9 mouse cellular contexts compared by ENCODE assay signal in the genomic region with DNA sequence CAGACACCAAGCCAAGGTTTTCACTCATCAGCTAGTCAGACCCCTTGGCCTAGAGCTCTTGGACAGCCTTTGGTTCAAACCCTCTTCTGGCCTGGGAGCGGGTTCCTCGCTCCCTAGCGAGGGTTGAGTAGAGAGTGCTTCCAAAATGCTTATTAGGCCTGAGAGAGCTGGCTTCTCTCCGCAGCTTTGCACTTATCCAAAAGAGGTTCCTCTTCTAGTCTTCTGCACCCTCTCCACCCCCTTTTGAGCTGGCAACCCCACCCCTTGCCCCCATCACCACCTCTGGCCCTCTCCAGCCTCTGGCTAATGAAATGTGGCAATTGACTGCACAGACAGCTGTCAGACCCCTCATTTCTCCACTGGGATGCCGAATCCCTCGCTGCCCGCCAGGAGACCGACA. TPM values are rescaled to one million over a fixed set of nuclear protein-coding genes. Genes with fewer than 3 reads are reported as not detected.
A peak's percentile ranks its signal among the peaks of the same experiment; 100 is the strongest.
DNase-seq lines count a peak whose midpoint lies in the region; ATAC-seq and TF ChIP-seq lines count a peak whose summit lies in the region.
"Had no signal": no experiment of that assay in that cellular context is flagged by ENCODE, and none has a peak within 500 bp of the region (broad histone marks: within the 10 kb centered on the region; RNA-seq: fewer than 3 reads in every experiment).

Dnajc22 (plus strand) TSS at position 301 of the 400 bp plus-strand sequence.

- TF ChIP-seq POLR2A in liver, adult 2 months (IDR thresholded peaks at IDR 0.05; ENCODE audit: extremely low read depth, insufficient read depth, low read length): no peak

- peak within 1 kb of the TSS; percentile 54 for H3K4me3 ChIP-seq in liver, adult 2 months (ENCODE audit: insufficient read depth, low read depth, low read length)
- peak within 1 kb of the TSS; percentile 60 for H3K4me3 ChIP-seq in forebrain, embryonic 10.5 days
- H3K4me3 ChIP-seq in limb, embryonic 11.5 days (ENCODE audit: low read depth, low read length): peak within 1 kb of the TSS; percentile 33
- H3K4me3 ChIP-seq in neural tube, embryonic 15.5 days (replicated peaks): peak within 1 kb of the TSS; percentile 47

- intact Hi-C loops in left cerebral cortex, postnatal 25 days (cut with DNase I): loop anchor here (10.0 kb wide), 1 partner anchor 208 kb away; no protein-coding TSS in a partner anchor

- no peaks in the 10 kb centered on the region for H3K79me2 ChIP-seq in liver, adult 2 months (ENCODE audit: control insufficient read depth, insufficient read depth, low read length)

- H3K4me2 ChIP-seq in limb, embryonic 11.5 days (ENCODE audit: low read depth, severe bottlenecking): peak within 1 kb of the TSS; percentile 75
- H3K4me2 ChIP-seq in neural tube, embryonic 15.5 days: peak within 1 kb of the TSS; percentile 92

- H3K36me3 ChIP-seq in liver, adult 2 months (ENCODE audit: control insufficient read depth, insufficient read depth, low read length): no peaks in the 10 kb centered on the region
- no peaks in the 10 kb centered on the region for H3K36me3 ChIP-seq in forebrain, embryonic 10.5 days (replicated peaks)
- H3K36me3 ChIP-seq in limb, embryonic 11.5 days (ENCODE audit: control insufficient read depth, insufficient read depth, low read length): no peaks in the 10 kb centered on the region
- H3K36me3 ChIP-seq in neural tube, embryonic 15.5 days: no peaks in the 10 kb centered on the region

- H3K9me3 ChIP-seq in forebrain, embryonic 10.5 days: no peaks in the 10 kb centered on the region
- H3K9me3 ChIP-seq in limb, embryonic 11.5 days (ENCODE audit: control insufficient read depth, low read length): no peaks in the 10 kb centered on the region
- no peaks in the 10 kb centered on the region for H3K9me3 ChIP-seq in neural tube, embryonic 15.5 days (replicated peaks)

- 89% methylated on average over 8 of the region's 8 CpGs for WGBS in liver, adult 2 months
- 7% methylated on average over 8 of the region's 8 CpGs for WGBS in forebrain, embryonic 10.5 days
- 10% methylated on average over 8 of the region's 8 CpGs for WGBS in limb, embryonic 11.5 days
- WGBS in neural tube, embryonic 15.5 days: 39% methylated on average over 8 of the region's 8 CpGs

- no peak for ATAC-seq in limb, embryonic 11.5 days (ENCODE audit: insufficient number of reproducible peaks, low FRiP score, low TSS enrichment, low read depth)
- no peak for ATAC-seq in neural tube, embryonic 15.5 days (ENCODE audit: low FRiP score)

- H3K27me3 ChIP-seq in liver, adult 2 months (ENCODE audit: control insufficient read depth, insufficient read depth, low read length): no peaks in the 10 kb centered on the region
- H3K27me3 ChIP-seq in forebrain, embryonic 10.5 days (ENCODE audit: poor library complexity, severe bottlenecking): peaks cover 98% of the 10 kb centered on the region
- peaks cover 98% of the 10 kb centered on the region for H3K27me3 ChIP-seq in limb, embryonic 11.5 days (ENCODE audit: control insufficient read depth, insufficient read depth, low read length)
- H3K27me3 ChIP-seq in neural tube, embryonic 15.5 days (replicated peaks): peaks cover 76% of the 10 kb centered on the region

- peak within 1 kb of the TSS; percentile 34 for H3K9ac ChIP-seq in liver, adult 2 months (ENCODE audit: low read depth, low read length)
- H3K9ac ChIP-seq in limb, embryonic 11.5 days (ENCODE audit: low read length): peak within 1 kb of the TSS; percentile 45; the same call in 1 of the 2 replicates
- peak within 1 kb of the TSS; percentile 61 for H3K9ac ChIP-seq in neural tube, embryonic 15.5 days (replicated peaks)

- no peak for DNase-seq in liver, adult 2 months (ENCODE audit: extremely low read depth, low read depth, low spot score)
- no peak for DNase-seq in liver
- DNase-seq in forebrain, embryonic 10.5 days (ENCODE audit: extremely low spot score, low spot score): peak; percentile 36
- no peak for DNase-seq in limb, embryonic 11.5 days (ENCODE audit: low spot score)
- no peak for DNase-seq in right cerebral cortex, adult 18-20 months
- DNase-seq in cerebellum, adult 11-12 months: no peak
- DNase-seq in left cerebral cortex, postnatal 25 days (ENCODE audit: low spot score in 2 of 2): no peak
- DNase-seq: adrenal gland, postnatal 25 days had no signal

- TF ChIP-seq CTCF in liver, adult 2 months (IDR thresholded peaks at IDR 0.05; ENCODE audit: low read depth, low read length): no peak

- H3K4me1 ChIP-seq in liver, adult 2 months (ENCODE audit: control insufficient read depth, insufficient read depth, low read length): peaks cover 15% of the 10 kb centered on the region
- peaks cover 79% of the 10 kb centered on the region for H3K4me1 ChIP-seq in forebrain, embryonic 10.5 days
- H3K4me1 ChIP-seq in limb, embryonic 11.5 days (ENCODE audit: control insufficient read depth, insufficient read depth, low read length): peaks cover 25% of the 10 kb centered on the region
- H3K4me1 ChIP-seq in neural tube, embryonic 15.5 days: peaks cover 45% of the 10 kb centered on the region

- H3K27ac ChIP-seq in liver, adult 2 months (replicated peaks; ENCODE audit: insufficient read depth, low read depth, low read length): no peak within 1 kb of the TSS; the same call in 1 of the 2 replicates
- peak within 1 kb of the TSS; percentile 82 for H3K27ac ChIP-seq in forebrain, embryonic 10.5 days
- no peak within 1 kb of the TSS for H3K27ac ChIP-seq in limb, embryonic 11.5 days (replicated peaks; ENCODE audit: low read depth, low read length)
- H3K27ac ChIP-seq in neural tube, embryonic 15.5 days (replicated peaks): peak within 1 kb of the TSS; percentile 61

RNA-seq across cellular contexts. Expression of gene Dnajc22, which starts in this region (rescaled TPM):
- 146 and 151 TPM in 2 replicates for total RNA-seq in liver, adult 2 months (2014; rRNA removed)
- polyA plus RNA-seq in liver, adult 2 months (2012; rRNA removed): 119 and 120 TPM in 2 replicates
- polyA plus RNA-seq in forebrain, embryonic 10.5 days (2016; fragmentation: Nextera tagmentation; extraction: Ambion mirVana): 1.0 and 1.2 TPM in 2 replicates
- 0.61 and 0.62 TPM in 2 replicates for polyA plus RNA-seq in limb, embryonic 11.5 days (2014; fragmentation: Nextera tagmentation; extraction: Ambion mirVana)
- 0.47 and 2.3 TPM in 2 replicates for polyA plus RNA-seq in neural tube, embryonic 15.5 days (2015; fragmentation: Nextera tagmentation; extraction: Ambion mirVana)
- total RNA-seq in left cerebral cortex, postnatal 25 days (2021): under 1 TPM in 1 of 2 experiments, not detected in 1; 0.30 TPM

Comparison
In these comparisons a context has a peak if more than half of its experiments do, and no peak if none do; other contexts are left out.
1. RNA of gene Dnajc22 (total RNA-seq): 146 to 151 TPM in liver, adult 2 months; 0.30 TPM in left cerebral cortex, postnatal 25 days; every median in the first group is over 100 times any median in the second.
2. RNA of gene Dnajc22 (polyA plus RNA-seq): 119 to 120 TPM in liver, adult 2 months; 1.0 to 1.2 TPM in forebrain, embryonic 10.5 days, 0.61 to 0.62 TPM in limb, embryonic 11.5 days and 0.47 to 2.3 TPM in neural tube, embryonic 15.5 days; every median in the first group is over 10 times any median in the second.
3. H3K27ac ChIP-seq: peak in forebrain, embryonic 10.5 days (single experiment) and neural tube, embryonic 15.5 days (single experiment); none in liver, adult 2 months (single experiment) and limb, embryonic 11.5 days (single experiment).
4. Peak in every context shown above with its lines, with median percentiles within 50 percentile points of each other: H3K4me3 ChIP-seq and H3K9ac ChIP-seq.